Mouse (Mus musculus) retina, postnatal 7 days (tissue): ENCODE results near the gene Lamp1.

ENCODE experiments used
- DNase-seq: peaks from one replicate; pipeline ENCODE4 v3.0.0-alpha.2; 2012; ENCODE audit warnings: low read depth, low spot score

The Lamp1 gene

DNA sequence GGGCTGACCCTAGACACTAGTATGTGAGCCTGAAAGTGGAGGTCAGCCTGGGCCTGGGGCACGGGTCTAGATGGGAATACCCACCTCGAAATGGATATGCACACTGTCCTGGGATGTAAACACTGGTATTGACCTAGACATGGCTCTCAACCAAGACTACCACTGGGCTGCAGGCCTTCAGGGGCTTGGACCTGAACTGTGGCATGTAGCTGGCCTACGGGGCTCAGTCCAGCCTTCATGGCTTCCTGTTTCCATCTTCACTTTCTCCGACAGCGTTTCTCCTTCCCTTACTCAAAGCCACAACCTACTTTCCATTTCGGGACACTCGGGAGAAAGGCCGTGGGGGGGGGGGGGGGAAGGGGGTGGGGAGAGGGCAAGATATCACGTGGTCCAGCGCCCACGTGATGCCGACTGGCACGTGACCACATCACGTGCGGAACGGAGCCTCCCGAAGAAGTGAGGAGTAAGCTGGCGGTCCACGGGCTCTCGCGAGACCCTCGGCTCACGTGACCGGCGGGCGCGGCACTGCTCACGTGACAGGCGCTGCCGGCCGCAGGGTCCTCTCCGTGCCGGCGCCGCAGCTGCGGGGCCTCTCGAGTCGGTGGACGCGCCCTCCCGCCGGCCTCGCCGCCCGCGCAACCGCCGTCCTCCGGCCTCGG is at the start of gene Lamp1:
Gene Lamp1 (plus strand): TSS at position 444 of the 659 bp plus-strand sequence.
- peak; percentile 98 for DNase-seq

DNA sequence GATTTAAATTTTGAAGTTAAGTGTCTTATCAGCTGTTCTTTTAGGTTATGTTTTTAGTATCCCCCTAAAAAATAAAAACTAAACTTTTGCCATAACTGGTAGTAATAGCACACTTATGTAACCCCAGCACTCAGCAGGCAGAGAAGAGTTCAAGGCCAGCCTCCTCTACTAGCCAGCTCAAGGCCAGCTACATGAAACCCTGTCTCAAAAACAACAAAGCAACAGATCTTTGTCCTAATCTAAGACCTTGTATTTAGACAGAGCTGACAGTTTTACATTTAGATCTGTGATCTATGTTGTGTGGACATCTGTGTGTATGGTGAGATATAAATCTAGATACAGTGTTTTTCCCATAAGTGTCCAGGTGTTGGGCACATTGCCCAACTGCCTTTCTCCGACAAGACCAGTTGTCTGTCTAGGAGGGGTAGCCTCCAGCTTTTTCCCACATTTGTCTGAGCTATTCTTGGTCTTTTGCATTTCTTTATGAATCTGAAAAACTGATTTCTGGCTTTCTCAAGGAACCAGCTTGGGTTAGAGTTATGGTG is 49.5 kb upstream of the Lamp1 start:
- DNase-seq = no peak

DNA sequence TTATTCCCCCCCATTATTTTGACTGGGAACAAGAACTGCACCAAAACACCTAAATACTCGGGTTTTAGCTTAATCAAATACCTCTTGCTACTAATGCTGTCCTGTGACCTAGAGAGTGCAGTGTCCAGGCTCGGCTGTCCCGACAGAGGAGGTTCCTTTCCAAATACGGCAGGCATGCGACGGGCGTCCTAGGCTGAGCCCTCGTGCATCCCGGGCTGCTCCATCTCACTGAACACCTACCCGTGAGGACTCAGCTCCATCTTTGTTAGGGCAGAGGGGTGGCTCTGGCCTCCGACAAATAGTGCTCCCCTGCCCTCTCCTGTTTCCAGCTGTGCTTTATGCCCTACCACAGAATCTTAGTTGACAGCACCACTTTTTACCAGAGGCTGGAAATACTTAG is 47.0 kb upstream of the Lamp1 start:
- DNase-seq = no peak

DNA sequence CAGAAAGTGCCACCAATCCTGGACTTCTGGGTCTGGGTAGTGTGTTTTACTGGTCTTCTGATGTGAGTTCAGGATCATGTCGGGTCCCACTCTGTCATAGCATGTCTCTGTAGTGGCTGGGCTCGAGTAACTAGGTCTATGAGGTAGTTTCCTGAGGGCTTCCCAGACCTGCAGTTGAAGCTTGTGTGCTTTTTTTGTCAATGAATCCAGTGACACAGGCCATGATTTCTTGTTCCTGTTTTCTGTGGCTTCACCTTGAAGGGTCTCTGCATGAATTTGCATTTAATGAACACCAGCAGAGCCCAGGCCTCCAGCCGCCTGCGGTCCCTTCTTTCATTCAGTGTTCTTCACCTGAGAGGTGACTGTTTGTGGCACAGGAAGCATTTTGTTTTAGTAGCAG is 45.7 kb upstream of the Lamp1 start:
- no peak for DNase-seq

DNA sequence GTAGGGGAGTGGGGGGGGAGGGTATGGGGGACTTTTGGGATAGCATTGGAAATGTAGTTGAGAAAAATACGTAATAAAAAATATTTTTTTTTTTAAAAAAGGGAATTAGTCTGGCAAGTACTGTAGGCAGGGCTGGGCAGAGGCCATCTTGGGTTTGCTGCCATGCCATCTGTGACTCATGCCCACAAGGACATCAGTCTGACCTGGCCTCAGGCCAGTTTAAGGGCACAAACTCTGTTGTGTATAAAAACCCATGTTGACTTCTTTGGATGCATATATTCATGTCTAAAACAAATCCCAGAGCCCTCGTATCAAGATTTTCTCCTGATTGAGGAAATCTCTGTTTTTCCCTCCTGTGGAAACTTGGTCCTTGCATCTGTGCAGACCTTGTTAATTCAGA is 41.9 kb upstream of the Lamp1 start:
- no peak for DNase-seq

DNA sequence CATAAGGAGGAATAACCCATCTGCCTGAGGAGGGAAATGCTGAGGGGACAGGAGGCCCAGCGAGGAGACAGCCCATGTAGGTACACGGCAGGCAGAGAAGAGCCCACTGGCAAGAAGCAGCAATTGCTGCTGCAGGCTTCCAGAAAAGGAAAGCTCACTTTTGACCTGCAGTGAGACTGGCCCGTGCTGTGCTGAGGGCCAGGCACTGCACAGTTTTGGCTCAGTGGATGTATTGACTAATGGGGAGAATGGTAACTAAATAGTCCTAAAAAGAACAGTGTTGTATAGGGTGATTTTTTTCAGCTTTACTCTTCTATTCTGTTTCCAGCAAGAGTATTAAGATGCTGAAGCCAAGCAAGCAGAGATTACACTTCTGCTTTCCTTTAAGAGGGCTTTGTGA is 40.4 kb upstream of the Lamp1 start:
- DNase-seq = no peak

DNA sequence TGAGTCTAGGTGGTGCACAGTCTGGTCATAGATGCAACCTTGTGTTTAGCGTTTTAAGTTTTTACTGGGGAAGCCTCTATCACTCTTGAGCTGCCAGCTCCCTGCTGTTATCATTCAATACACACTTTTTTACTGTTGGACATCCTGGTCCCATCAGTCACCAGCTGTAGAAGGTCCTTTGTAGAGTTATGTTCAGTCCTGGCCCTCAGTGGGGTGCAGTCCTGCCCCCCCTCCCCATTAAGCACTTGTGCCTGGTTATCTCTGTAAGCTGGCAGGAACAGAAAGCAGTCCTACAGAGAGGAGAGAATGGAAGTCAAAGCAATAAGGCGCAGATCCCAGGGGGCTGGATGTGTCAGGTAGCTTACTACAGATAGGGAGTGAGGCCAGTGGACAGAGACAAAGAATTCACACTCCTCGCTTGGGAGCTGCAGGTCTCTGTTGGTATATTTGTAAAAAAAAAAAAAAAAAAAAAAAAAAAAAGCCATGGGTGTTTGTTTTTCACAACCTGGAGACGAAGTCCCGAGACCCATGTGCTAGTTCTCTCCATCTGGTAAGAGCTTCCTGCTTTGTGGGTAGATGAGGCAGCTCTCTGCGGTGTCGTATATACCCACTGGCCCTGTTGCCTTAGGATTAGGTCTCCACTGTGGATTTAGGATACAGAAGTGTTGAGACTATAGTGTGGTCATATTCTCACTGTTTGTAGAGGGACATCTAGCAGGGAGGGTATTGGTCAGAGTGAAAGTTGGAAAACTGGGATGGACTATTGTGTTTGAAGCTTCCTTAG is 37.9 kb upstream of the Lamp1 start:
- no peak for DNase-seq

DNA sequence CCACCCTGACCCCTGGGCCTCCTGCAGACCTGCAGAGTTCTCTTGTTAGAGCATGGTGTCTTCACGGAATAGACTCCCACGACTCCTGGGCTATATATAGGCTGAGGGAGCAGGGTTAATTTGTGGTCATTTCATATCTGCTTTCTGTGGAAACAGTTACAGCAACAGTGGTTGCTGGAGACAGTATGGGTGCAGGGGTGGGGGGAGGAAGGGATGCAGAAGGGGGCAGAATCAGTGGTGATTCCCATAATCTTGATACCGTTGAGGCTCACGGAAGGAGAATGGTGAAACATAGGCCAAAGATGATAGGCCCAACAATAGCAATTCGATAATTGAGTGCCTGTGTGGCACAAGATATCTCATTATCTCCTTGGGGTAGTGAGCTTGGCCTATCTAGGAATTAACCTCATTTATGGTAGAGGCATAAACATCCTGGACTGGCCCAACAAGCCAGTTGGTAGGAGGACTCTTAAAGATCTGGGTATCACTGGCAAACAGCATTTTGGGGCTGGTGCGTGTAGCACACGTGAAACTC is 36.0 kb upstream of the Lamp1 start:
- DNase-seq = no peak

DNA sequence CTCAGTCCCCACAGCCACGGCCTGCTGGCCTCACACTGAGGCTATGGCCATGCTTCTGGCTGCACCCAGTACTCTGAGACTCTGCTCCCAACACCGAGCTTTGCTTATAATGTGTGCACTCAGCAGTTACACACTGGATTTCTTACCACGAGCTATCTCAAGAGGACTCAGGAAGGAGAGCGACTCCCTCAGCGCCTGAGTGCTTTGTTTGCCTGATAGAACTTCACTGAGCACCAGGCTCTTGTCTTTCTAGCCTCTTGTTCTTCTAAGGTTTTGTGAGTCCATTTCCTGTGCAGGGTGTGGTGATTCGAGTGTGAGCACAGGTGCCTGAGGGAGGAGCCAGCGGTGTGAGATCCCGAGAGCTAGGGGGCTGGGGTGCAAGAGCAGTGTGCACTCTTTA is 34.1 kb upstream of the Lamp1 start:
- no peak for DNase-seq

DNA sequence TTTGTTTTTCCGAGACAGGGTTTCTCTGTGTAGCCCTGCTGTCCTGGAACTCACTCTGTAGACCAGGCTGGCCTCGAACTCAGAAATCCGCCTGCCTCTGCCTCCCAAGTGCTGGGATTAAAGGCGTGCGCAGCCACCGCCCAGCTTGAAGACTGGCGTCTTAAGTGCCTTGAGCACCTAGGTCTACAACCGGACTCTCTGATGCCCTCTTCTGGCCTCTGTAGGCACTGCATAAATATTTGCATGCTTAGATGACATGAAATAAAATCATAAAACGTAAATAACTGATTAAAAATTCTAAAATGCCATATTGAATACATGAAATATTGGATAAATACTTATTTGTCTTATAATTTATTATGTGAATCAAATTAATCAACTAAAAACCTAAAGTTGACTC is 26.7 kb upstream of the Lamp1 start:
- DNase-seq = peak; percentile 30

DNA sequence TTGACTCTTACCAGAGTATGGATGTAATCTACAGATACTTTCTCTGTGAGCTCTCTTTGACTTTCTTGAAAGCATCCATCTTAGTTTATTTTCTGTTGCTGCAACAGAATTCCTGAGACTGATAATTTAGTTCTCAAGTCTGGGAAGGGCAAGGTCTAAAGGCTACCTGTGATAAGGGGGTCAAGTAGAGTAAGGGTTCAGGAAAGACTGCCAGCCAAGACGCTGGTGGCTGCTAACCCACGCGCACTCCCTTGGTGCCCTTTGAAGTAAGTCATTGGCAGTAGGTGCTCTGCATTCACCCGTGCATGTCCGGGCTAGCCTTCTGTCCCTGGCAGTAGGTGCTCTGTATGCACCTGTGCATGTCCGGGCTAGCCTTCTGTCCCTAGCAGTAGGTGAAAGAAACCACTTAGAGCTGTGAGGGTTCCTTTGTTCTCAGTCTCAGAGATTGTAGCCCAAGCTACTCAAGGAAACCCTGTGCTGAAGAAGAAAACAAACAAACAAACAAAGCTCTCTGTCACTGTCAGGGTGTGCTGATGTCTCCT is 19.2 kb upstream of the Lamp1 start:
- DNase-seq = no peak

DNA sequence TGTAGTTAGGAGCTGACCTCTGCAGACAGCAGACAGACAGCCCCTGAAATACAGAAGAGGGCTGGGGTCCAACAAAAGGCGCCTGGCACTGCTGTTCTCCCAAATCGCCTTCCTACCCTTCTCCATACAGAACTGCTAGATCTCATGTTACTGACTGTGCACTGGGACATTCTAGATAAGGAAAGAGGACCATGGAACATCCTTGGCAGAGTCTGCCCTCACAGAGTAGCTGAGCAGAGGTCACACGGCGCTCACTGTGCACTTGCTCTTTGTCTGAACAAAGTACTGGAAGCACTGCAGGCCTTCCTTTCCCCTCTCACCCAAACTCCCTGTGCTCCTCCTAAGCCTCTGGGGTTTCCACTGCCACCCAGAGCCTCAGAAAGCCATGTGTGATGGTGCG is 17.3 kb upstream of the Lamp1 start:
- DNase-seq = no peak

DNA sequence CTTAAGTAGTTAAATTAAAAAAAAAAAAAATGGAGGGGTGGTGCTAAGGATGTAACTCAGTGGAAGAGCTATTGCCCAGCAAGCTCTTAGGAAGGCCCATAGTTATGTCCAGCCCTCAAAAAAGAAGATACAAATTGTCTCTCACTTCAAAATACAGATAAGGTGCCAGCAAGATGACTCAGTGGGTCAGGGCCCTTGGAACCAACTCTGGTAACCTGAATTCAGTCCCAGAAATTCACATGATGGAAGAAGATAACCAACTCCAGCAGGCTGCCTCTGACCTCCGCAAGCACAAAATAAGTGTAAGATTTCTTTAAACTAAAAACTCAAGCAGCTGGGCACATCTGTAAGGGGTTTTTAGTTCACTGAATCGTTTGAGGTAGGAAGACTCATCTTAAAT is 10.5 kb upstream of the Lamp1 start:
- no peak for DNase-seq

DNA sequence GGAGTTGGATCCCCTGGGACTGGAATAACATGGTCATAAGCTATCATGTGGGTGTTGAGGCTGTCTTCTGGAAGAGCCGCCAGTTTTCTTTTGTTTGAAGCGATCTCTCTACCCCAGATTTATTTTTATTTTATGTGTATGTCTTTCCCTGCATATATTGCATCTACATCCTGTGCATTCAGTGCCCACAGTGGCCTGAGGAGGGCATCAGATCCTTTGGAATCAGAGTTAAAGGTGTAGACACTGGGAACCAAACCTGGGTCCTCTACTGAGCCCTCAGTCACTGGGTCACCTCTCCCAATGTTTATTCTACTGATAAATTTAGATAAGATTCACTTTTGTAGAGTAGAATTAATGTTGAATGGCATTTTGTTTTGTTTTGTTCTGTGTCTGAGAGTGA is 9.7 kb upstream of the Lamp1 start:
- DNase-seq = no peak

DNA sequence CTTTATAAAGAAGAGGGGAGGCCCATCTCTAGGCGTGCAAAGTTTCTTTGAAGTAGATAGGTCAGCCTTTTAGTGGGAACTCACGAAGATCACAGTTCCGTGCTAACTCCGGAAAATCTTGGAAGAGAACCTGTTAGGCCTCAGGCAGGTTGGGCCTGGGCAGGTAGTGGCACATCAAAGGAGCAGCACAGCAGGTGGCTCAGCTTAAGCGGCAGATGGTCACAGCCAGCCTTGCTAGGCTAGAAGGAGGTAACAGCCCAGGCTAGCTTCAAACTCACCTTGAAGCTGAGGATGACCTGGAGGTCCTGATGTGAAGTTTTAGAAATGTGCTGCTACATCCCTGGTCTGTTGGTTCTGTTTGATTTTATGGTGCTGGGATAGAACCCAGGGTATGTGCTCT is 9.1 kb upstream of the Lamp1 start:
- no peak for DNase-seq

DNA sequence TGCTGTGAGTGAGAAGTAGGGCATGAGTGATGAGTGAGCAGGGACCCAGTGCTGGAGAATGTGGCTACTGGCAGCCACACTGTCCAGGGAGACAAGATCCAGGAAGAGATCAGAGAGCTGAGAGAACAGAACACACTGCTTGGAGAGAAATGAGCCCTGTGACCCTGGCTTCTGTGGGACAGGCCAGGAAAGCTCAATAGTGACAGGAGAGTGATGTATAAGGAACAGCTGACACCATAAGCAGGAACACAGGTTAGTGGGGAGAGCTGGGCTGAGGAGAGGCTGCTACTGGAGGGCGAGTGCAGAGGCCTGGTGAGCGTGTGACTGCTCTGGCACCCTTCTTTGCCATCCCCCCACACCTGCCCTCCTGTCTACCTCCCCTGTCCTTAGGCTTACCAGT is 8.0 kb upstream of the Lamp1 start:
- DNase-seq = no peak

DNA sequence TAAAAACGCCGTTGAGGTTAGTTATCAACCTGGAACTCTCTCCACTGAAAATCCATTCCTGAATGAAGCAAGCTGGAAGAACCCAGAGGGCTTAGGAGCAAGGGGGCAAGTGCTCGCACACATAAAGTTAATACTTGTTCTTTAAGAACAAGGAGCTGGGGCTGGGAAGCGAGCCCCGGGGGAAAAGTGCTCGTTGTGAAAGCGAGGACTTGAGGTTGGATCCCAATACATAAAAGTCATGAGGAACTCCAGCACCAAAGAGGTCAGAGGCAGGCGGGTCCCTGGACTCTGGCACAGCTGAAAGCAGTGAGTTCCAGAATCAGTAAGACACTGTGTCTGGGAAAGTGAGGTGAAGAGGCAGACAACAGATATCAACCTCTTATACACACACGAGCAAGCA is 4.9 kb upstream of the Lamp1 start:
- no peak for DNase-seq

DNA sequence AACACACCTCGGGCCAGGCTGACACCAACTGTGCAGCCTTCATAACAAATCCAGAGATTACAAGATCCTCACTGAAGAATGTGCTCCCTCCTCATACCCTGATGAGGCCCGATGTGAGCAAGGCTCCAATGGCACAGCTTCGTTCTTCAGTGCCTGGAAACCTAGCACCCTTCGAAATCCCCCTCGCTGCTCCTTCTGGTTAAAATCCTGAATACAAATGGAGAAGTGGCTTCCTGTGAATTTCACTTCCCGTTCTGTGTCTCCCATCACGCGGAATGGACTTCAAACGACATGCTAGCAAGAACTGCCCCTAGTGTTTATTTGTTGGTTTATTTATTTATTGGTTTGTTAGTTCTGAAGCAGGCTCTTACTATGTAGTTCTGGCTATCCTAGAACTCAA is 3.6 kb upstream of the Lamp1 start:
- no peak for DNase-seq

DNA sequence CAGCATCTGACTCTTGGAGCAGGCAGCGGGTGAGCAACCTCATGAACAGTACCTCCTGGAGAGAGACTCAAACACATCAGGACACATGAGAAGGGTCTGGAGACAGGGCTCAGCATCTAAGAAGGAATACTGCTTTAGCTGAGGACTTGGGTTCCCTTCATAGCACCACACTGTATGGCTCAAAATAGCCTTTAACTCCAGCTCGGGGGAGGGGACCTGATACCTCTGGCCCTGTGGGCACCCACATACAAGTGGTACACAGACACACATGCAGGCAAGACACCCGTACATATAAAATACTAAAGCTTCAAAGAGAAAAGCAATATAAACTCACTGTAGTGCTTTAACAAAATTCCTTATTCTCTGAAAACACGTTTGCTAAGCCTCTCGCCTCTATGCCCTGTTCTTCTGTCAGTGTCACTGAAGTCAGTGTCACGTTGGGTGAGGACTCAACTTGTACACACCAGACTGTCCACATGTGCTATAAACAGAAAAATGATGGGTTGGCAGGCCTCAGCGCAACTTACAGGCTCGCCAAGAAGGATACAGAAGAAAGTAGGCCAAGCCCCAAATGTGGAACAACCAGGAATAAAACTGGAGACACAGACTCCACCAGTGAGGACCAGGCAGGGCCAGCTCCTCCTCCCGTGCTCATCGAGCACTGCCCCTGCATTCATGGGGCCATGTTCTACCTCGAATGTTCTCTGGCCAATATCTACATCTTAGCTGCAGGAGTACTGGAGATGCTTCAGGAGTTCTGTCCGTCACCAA is 2.4 kb upstream of the Lamp1 start:
- no peak for DNase-seq

DNA sequence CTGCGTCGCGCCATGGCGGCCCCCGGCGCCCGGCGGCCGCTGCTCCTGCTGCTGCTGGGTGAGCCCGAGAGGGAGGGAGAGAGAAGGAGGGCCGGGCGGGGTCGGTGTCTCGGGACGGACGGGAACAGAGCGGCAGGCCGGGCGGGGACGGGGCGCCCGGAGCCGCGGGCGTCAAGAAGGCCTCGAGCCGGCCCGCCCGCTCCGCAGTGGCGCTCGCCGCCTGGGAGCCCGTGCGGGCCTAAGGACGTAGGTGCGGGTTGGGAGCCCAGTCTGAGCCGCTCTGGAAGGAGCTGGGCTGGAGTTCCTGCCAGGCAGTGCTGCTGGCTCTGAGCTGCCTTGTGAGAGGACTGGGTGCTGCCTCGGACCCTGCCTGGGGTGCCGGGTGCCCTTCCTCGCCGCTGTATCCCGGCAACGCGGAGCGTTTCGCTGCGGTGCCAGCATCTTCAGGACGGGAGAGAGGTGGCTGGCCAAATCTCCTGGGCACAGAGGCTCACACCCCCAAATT is 468 bp downstream of the Lamp1 start:
- DNase-seq = no peak

DNA sequence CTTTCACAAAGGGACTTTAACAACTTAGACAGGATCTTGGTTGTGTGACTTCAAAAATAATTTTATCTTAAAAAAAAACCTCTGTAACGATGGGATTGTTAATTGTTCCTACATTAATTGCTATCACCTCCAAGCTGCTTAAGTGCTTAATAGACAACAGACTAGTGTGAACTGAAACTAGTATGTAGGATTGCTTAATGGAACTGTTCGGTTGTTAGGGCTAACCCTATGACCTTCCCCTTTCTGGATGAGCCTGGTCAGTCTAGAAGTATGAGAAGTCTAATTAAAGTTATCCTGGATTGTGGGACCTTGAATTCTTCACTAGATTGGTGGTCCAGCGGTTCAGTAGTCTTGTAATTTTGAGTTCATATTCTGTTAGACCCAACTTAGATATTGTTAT is 1.7 kb downstream of the Lamp1 start:
- DNase-seq = no peak

DNA sequence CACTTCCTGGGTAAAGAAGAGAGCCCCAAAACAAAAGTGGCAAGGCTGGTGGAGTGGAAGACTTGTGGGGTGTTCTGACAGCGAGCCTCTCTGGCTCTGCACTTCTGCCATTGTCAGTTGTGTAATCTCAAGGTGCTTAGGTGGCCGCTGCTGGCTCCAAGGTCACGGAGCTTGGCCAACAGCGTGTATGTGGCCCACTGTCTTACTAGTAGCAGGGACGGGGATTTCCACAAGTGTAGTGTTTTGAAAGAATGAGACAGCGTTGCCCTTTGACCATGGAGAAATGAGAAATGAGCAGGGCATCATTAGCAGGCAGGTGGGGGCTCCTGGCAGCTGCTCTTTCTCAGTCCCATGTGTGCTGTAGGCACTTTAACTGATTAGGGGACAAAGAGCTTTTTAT is 3.1 kb downstream of the Lamp1 start:
- no peak for DNase-seq
